Mouse (Mus musculus): ENCODE data around the gene Huwe1.

- no peak for TF ChIP-seq POLR2A (IDR thresholded peaks at IDR 0.05; ENCODE audit: borderline replicate concordance, extremely low read depth, insufficient read depth, insufficient read length, poor library complexity, severe bottlenecking)
- no peak for TF ChIP-seq CTCF (IDR thresholded peaks at IDR 0.05; ENCODE audit: borderline replicate concordance, extremely low read depth, insufficient read depth, insufficient read length)
Measured at GRCm38 (mm10) chrX:151804388-151804787, 3.8 kb downstream of the Huwe1 start.
